Mouse (Mus musculus) intestine, embryonic 16.5 days (tissue): Measurements from ENCODE around the gene Mxra7. TPM values are rescaled to one million over a fixed set of nuclear protein-coding genes. Genes with fewer than 3 reads are reported as not detected.
"Not testable (repeated sequence)": the region's sequence is repeated elsewhere in the genome, so short reads cannot be mapped to it uniquely, and the experiment has no call there.

Experiments used
- ATAC-seq: fragments of 200-750 bp; cut with Nextera tagmentation; 2 replicates; pipeline ENCODE4 v1.8.0; 2017; ENCODE audit warnings: moderate TSS enrichment, moderate library complexity
- H3K27ac ChIP-seq: fragments of 300-500 bp; sonication (generic); 2 replicates; pipeline ENCODE4 v1.5.1; 2014; ENCODE audit warnings: mild to moderate bottlenecking, low read length
- H3K27me3 ChIP-seq: fragments of 300-500 bp; sonication (generic); replicated peaks from 2 replicates; pipeline ENCODE4 v1.6.1; 2014; ENCODE audit warnings: low read length, control low read depth, mixed read lengths; ENCODE audit not compliant: control insufficient read depth, insufficient read depth
- H3K36me3 ChIP-seq: fragments of 300-500 bp; sonication (generic); 2 replicates; pipeline ENCODE4 v1.6.1; 2014; ENCODE audit warnings: low read length, control low read depth; ENCODE audit not compliant: control insufficient read depth, insufficient read depth
- H3K4me1 ChIP-seq: fragments of 300-500 bp; sonication (generic); 2 replicates; pipeline ENCODE4 v1.6.1; 2014; ENCODE audit warnings: low read length, control low read depth, mixed read lengths; ENCODE audit not compliant: control insufficient read depth, insufficient read depth
- H3K4me2 ChIP-seq: fragments of 300-500 bp; sonication (generic); 2 replicates; pipeline ENCODE4 v1.6.1; 2014; ENCODE audit warnings: low read depth, low read length, control low read depth
- H3K4me3 ChIP-seq: fragments of 300-500 bp; sonication (generic); 2 replicates; pipeline ENCODE4 v1.5.1; 2014; ENCODE audit warnings: mild to moderate bottlenecking, low read length
- H3K9ac ChIP-seq: fragments of 300-500 bp; sonication (generic); 2 replicates; pipeline ENCODE4 v1.6.1; 2014; ENCODE audit warnings: low read depth, low read length
- H3K9me3 ChIP-seq: fragments of 300-500 bp; sonication (generic); 2 replicates; pipeline ENCODE4 v1.6.1; 2016; ENCODE audit warnings: low read length, control low read depth; ENCODE audit not compliant: control insufficient read depth
- WGBS: fragments of 180-500 bp; shearing (Covaris S2); extraction: QIAGEN DNeasy Blood & Tissue Kit; methylation state at CpG from one replicate; pipeline ENCODE4 v1.1.7; 2014; 5-methylcytosine and 5-hydroxymethylcytosine counted together
- polyA plus RNA-seq: library from polyadenylated mRNA; unstranded; fragments of >200 nt; fragmentation: Nextera tagmentation; extraction: Ambion mirVana; gene quantifications from 2 replicates; pipeline ENCODE4 v1.2.1, GENCODE M21; 2015

Gene Mxra7
- polyA plus RNA-seq, 1 experiment from 2014 or later, result 20.6 TPM

DNA sequence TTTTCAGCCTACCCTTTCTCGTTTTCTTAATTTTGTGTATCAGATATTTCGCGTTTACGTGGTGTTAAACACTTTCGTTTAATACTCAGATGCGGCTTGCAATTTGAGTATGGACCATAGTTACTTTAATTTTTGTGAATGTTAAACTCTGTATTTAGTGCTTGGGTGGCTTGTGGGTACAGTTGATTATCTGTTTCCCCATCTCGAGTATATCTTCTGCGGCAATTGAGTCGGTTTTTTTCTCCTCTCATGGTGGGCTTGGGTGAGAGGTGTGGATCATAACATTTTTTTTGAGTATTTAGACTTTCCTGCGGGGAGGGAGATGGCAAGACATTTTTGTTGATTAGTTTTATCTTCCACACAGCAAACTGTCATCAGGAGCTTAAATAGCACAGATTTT is 26.4 kb upstream of the Mxra7 start:
- H3K27ac ChIP-seq, result peak overlapping the region; percentile 98
- ATAC-seq, result no peak
- H3K9ac ChIP-seq, result peak overlapping the region; percentile 87
- 29% methylated on average over 10 of the region's 10 CpGs for WGBS
- H3K4me3 ChIP-seq, result peak overlapping the region; percentile 98
- peaks cover 9% of the 10 kb centered on the region for H3K4me1 ChIP-seq
- H3K4me2 ChIP-seq, result peak overlapping the region; percentile 59
- H3K9me3 ChIP-seq, result no peaks in the 10 kb centered on the region
- H3K27me3 ChIP-seq, result no peaks in the 10 kb centered on the region
- H3K36me3 ChIP-seq, result peaks cover 5% of the 10 kb centered on the region; the same call in 1 of the 2 replicates

DNA sequence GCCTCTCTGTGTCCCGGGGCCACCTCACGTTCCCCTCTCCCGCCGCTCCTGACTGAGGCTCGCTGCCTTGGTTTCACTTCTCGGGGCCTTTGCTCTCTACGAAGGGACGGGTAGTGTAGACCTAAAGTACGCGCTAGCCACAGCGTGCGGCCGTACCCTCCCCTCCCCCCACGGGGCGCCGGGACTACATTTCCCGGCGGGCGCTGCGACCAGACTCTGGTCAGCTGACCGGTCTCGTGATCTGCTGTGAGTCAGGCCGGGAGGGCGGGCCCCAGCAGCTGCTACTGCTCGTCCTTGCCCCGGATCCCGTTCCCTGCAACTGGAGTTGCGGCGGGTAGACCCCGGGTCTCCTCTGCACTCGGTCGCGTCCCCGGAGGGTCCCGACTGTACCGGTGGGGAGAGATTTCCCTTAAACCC is 25.7 kb upstream of the Mxra7 start:
- WGBS, result under 1% methylated on average over 36 of the region's 36 CpGs
- peak; percentile 89 for ATAC-seq
- peak overlapping the region; percentile 98 for H3K4me3 ChIP-seq
- peaks cover 2% of the 10 kb centered on the region; the same call in 1 of the 2 replicates for H3K36me3 ChIP-seq
- peak overlapping the region; percentile 87 for H3K9ac ChIP-seq
- no peaks in the 10 kb centered on the region for H3K27me3 ChIP-seq
- H3K9me3 ChIP-seq, result no peaks in the 10 kb centered on the region
- H3K4me2 ChIP-seq, result peak overlapping the region; percentile 59
- H3K27ac ChIP-seq, result peak overlapping the region; percentile 98
- peaks cover 11% of the 10 kb centered on the region for H3K4me1 ChIP-seq

DNA sequence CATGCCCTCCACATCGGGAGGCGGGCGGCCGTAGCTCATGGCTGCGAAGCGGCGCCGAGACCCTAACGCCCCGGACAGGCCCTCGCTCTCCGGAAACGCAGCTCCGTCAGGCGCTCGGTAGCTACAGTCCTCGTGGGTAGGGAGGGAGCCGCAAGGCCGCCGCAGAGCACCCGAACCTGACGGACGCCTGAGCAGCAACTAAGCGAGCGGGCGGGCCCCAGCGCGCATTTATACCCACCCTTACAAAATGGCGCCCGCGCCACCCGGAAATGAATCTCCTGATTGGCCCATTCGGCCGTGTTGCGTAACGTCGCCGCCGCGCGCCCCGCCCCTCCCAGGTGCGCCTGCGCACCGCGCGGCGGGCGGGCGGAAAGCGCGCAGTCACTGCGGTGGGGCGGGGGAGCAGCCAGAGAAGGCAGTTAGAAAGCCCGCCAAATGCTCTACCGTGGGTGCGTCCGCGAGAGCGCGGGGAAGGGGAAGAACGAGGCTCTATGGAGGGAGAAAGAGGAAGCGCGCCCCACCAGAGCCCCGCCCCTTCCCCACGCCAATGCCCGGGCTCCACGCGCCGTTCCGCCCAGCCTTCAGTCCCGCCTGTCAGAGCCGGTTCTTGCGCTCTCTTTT is 25.2 kb upstream of the Mxra7 start, which contains the start of gene Srsf2:
Gene Srsf2, minus strand, starts transcription at position 204 of the 621 bp plus-strand sequence.
- Histone ChIP-seq H3K4me1 (peaks cover 12% of the 10 kb centered on the region), H3K4me3 (peak within 1 kb of the TSS; percentile 98), H3K9ac (peak within 1 kb of the TSS; percentile 99), H3K27ac (peak within 1 kb of the TSS; percentile 98), H3K4me2 (peak within 1 kb of the TSS; percentile 77), H3K27me3 (no peaks in the 10 kb centered on the region), H3K9me3 (no peaks in the 10 kb centered on the region), H3K36me3 (peaks cover 5% of the 10 kb centered on the region; the same call in 1 of the 2 replicates)
- under 1% methylated on average over 72 of the region's 74 CpGs for WGBS
- ATAC-seq, result peak; percentile 88

DNA sequence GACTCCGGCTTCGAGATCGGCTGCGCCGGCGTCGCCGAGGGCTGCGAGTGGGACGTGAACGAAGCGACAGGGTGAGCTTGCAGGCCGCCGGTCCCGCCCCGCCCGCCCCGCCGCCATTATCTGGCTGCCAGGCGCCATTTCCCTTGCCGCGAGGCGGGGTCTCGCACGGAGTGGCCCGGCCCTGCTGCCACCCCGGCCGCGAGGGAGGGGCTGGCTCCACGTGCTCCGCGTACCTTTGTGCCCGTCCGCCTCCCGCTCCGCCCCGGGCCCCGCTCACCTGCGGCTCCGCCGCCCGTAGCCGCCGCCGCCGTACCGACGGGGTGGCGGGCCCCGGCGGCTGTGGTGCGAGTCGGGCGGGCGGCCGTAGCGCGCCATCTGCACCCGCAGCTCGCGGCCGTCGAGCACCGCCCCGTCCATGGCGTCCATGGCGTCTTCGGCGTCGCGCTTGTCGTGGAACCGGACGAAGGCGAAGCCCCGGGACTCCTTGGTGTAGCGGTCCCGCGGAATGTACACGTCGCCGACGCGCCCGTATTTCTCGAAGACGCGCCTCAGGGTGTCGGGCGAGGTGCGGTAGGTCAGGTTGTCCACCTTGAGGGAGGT is 24.5 kb upstream of the Mxra7 start, which contains the start of gene Mfsd11:
Gene Mfsd11, plus strand, starts transcription at position 150 of the 600 bp plus-strand sequence.
- H3K4me3 ChIP-seq, result peak within 1 kb of the TSS; percentile 98
- H3K27ac ChIP-seq, result peak within 1 kb of the TSS; percentile 98
- no peaks in the 10 kb centered on the region for H3K9me3 ChIP-seq
- no peaks in the 10 kb centered on the region for H3K27me3 ChIP-seq
- H3K36me3 ChIP-seq, result peaks cover 5% of the 10 kb centered on the region; the same call in 1 of the 2 replicates
- H3K4me1 ChIP-seq, result peaks cover 12% of the 10 kb centered on the region
- H3K9ac ChIP-seq, result peak within 1 kb of the TSS; percentile 99
- peak; percentile 57 for ATAC-seq
- under 1% methylated on average over 82 of the region's 91 CpGs for WGBS
- H3K4me2 ChIP-seq, result peak within 1 kb of the TSS; percentile 77

DNA sequence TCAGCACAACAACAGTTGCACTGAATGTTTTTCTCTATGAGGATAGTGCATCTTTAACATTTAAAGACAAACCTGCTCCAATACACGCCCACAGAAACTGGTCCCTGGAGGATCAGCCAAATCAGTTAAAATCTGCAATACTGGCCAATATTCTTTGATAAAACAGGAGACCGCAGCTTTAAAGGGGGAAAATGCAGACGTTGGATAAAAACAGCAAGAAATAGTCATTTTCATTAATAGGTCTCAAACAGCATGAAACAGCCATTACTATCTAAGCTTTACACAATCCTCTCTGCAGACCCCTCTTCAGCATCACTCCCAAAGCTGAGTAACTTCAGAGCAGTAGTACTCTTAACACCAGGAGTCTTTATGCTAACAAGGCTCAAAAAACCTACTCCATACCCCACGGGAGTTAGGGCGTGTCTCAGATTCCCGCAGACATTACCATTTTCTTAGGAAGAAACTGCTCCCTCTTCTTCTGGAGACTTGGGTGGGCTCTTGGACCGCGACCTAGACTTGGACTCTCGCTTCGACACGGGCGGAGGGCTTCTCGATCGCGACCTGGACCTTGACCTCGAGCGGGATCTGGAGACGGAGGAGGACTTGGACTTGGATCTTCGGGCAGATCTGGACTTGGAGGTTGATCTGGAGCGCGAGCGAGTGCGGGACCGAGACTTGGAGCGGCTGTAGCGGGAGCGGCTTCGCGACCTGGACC is 23.9 kb upstream of the Mxra7 start:
- under 1% methylated on average over 29 of the region's 29 CpGs for WGBS
- peak overlapping the region; percentile 77 for H3K4me2 ChIP-seq
- H3K27ac ChIP-seq, result peak overlapping the region; percentile 98
- H3K4me1 ChIP-seq, result peaks cover 12% of the 10 kb centered on the region
- peak overlapping the region; percentile 98 for H3K4me3 ChIP-seq
- no peaks in the 10 kb centered on the region for H3K27me3 ChIP-seq
- H3K9ac ChIP-seq, result peak overlapping the region; percentile 99
- H3K36me3 ChIP-seq, result peaks cover 5% of the 10 kb centered on the region; the same call in 1 of the 2 replicates
- peak; percentile 2 for ATAC-seq
- H3K9me3 ChIP-seq, result no peaks in the 10 kb centered on the region

DNA sequence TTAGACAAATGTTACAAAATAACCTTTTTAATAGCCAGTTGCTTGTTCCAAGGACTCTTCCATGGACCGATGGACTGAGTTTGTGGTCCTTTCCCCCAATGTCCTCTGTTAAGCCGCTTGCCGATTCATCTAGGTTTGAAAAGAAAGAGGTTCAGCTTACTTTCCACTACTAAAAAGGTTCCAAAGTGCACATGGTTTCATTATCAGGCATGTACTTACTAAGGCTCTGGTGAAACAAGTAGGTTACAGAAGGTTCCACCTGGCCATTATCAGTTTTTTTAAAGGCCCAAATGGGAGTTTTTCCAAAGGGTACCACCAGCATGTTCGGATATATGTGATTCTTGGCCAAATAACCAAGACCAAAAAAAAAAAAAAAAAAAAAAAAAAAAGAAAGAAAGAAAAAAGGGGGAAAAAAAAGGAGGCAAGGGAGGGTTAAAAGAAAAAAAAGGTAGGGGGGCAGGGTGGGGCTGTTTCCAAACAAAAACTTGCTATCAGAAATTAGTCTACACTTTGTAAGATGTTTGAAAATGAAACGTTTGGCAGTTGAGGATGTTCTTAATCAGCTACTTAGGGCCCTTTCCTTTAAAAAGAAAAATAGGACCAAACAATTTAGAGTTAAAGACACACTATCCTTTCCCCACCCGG is 23.1 kb upstream of the Mxra7 start:
- H3K27ac ChIP-seq, result peak overlapping the region; percentile 18; the same call in 1 of the 2 replicates
- peaks cover 5% of the 10 kb centered on the region; the same call in 1 of the 2 replicates for H3K36me3 ChIP-seq
- WGBS, result 24% methylated on average over 6 of the region's 6 CpGs

DNA sequence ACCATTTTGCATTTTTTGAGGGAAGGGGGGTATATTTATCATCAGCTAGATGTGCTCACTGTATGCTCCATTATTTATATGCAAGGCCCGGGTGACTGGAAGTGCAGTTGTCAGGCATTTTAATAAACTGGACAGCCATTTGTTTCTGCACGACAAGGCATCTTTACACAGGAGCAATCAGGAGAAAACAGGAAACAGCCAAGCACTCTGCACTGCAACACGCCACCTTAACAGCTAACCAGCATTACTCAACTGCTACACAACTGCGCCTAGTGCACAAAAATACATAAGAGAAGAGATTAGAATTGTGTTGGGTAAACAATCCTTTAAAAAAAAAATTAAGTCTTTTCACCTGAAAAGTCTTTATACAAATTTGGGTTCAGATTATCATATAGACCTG is 22.2 kb upstream of the Mxra7 start:
- peaks cover 5% of the 10 kb centered on the region; the same call in 1 of the 2 replicates for H3K36me3 ChIP-seq
- H3K4me2 ChIP-seq, result peak overlapping the region; percentile 54
- H3K9ac ChIP-seq, result 0 out of 2 replicates have a peak overlapping the region, but pooled peaks have one; percentile 43
- H3K27ac ChIP-seq, result no peak overlapping the region; the same call in 1 of the 2 replicates
- no peaks in the 10 kb centered on the region for H3K27me3 ChIP-seq
- 39% methylated on average over 4 of the region's 4 CpGs for WGBS
- no peak for ATAC-seq
- no peaks in the 10 kb centered on the region for H3K9me3 ChIP-seq
- H3K4me3 ChIP-seq, result peak overlapping the region; percentile 36
- H3K4me1 ChIP-seq, result peaks cover 17% of the 10 kb centered on the region

More for the DNA sequence above, 23.1 kb upstream of the Mxra7 start:
- Histone ChIP-seq H3K9me3 (no peaks in the 10 kb centered on the region), H3K4me1 (peaks cover 17% of the 10 kb centered on the region), H3K27me3 (no peaks in the 10 kb centered on the region), H3K4me2 (peak overlapping the region; percentile 77), H3K4me3 (peak overlapping the region; percentile 98), H3K9ac (peak overlapping the region; percentile 99)
- no peak for ATAC-seq

DNA sequence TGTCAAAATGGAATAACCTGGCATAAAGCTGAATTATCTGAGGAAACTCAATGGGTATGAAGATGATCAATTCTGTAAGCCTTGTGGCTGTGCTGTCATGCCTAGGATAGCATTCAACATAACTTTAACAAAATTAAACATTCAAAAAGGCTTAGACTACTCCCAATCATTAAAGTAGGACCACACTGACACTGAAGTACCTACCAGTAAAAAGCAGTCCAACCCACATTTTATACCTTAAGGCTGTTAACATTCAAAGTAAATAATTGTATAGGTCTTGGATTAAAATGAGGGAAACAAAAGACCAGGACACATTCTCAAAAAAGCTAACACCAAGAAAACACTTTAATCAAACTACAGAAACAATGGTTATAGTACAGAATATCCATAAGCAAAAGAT is 21.7 kb upstream of the Mxra7 start:
- peaks cover 5% of the 10 kb centered on the region; the same call in 1 of the 2 replicates for H3K36me3 ChIP-seq
- H3K4me1 ChIP-seq, result peaks cover 13% of the 10 kb centered on the region
- no peaks in the 10 kb centered on the region for H3K9me3 ChIP-seq
- no peaks in the 10 kb centered on the region for H3K27me3 ChIP-seq
- no peak overlapping the region for H3K9ac ChIP-seq
- no peak for ATAC-seq
- no peak overlapping the region for H3K4me2 ChIP-seq
- no peak overlapping the region for H3K4me3 ChIP-seq
- no peak overlapping the region for H3K27ac ChIP-seq

DNA sequence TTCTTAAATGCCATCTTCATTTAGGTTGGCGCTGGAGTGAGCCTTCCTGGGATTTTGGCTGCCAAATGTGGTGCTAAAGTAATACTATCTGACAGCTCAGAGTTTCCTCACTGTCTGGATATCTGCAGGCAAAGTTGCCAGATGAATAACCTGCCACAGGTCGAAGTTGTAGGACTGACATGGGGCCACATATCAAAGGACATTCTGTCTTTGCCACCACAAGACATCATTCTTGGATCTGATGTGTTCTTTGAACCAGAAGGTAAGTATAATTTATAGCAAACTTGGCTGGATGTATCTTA is 21.0 kb upstream of the Mxra7 start:
- 79% methylated on average over 2 of the region's 2 CpGs for WGBS

More for the DNA sequence above, 21.0 kb upstream of the Mxra7 start:
- H3K27me3 ChIP-seq, H3K27ac ChIP-seq, H3K9ac ChIP-seq, ATAC-seq, H3K9me3 ChIP-seq, H3K4me3 ChIP-seq, H3K4me2 ChIP-seq, H3K36me3 ChIP-seq: not testable (repeated sequence)
- H3K4me1 ChIP-seq, result peaks cover 14% of the 10 kb centered on the region; the same call in 1 of the 2 replicates
